Mouse (Mus musculus) stomach, postnatal 0 days (tissue): Measurements from ENCODE around the gene Pfkfb3.

Experiments
- CTCF ChIP-seq: IDR thresholded peaks from 2 replicates; pipeline ENCODE4 v1.5.1; 2016; ENCODE audit warnings: antibody characterized with exemption, low read depth, mild to moderate bottlenecking, moderate library complexity
- EP300 ChIP-seq: optimal IDR thresholded peaks from 2 replicates; pipeline ENCODE3; 2016; ENCODE audit warnings: antibody characterized with exemption

- TF ChIP-seq EP300 = no peak
- no peak for TF ChIP-seq CTCF
Observed at GRCm38 (mm10) chr2:11534826-11535225, 19.1 kb downstream of the Pfkfb3 start.
